Mouse (Mus musculus): Measurements from ENCODE around the gene Rpain. TPM values are rescaled to one million over a fixed set of nuclear protein-coding genes. Genes with fewer than 3 reads are reported as not detected.
A peak's percentile ranks its signal among the peaks of the same experiment; 100 is the strongest.

Gene Rpain
- total RNA-seq, 1 experiment from 2014 or later: 27.0 TPM

- DNase-seq: no peak
These were observed 31.2 kb downstream of the Rpain start for GRCm38 (mm10) chr11:71001167-71001566.

GRCm38 (mm10) chr11:71003611-71004315, 33.8 kb downstream of the Rpain start:
- DNase-seq: no peak

DNA sequence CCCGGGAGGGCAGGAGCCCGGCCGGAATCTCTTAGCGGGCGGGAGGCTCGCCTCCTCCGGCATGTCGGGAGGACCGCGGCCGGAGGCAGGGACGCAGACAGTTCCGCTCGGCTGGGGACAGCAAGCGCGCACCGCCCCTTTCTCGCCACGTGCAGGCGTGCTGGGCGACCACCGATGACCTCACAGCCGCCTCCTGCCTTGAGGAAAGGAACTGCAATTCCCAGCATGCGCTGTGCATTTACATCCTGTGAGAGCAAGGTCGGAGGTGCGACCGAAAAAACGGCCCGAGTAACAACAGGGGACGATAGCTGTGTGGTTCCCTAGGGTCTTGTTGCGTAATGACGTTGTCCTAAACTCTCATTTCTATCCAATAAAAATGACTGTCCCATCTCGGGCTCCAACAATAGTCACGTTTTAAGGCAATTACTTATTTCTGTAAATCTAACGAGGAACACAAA, 34.3 kb downstream of the Rpain start, which contains the start of gene Dhx33:
Gene Dhx33, minus strand, starts transcription at position 122 of the 458 bp plus-strand sequence.
- DNase-seq: peak; percentile 94

DNA sequence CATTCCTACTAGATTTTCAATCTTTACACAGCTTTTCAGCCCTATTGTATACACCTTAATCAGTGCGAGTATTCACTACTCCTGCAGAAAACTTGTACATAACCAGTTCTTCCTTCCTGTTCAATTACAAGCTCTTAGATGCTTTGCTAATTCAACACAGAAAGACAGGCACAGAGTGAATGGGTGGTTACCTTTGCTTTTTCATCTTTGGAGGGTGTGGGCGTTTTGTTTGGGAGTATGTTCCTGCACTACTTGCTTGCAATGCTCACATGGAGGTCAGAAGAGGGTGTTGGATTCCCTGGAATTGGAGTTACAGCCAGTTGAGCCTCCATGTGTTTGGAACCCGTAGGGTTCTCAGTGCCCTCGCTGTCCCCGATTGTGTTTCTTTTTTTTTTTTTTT, 35.0 kb downstream of the Rpain start:
- no peak for DNase-seq

DNA sequence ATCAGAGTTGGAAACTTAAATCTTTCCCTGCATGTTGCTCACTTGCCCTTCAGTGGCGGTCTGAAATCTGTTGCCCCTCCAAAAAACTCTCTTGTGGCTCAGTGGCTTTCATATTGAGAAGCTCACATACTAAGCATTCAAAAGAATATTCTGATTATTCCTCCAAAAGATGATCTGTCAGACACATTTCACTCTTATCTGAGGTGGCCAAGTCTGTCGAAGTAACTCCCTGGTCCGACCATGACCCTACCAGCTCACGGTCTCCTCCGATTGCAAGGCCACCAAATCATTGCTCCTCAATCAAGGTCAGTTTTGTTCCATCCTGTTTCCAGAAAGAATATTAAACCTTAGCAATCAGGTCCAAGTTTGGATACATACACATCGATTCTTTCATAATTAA, 37.0 kb downstream of the Rpain start:
- no peak for DNase-seq

DNA sequence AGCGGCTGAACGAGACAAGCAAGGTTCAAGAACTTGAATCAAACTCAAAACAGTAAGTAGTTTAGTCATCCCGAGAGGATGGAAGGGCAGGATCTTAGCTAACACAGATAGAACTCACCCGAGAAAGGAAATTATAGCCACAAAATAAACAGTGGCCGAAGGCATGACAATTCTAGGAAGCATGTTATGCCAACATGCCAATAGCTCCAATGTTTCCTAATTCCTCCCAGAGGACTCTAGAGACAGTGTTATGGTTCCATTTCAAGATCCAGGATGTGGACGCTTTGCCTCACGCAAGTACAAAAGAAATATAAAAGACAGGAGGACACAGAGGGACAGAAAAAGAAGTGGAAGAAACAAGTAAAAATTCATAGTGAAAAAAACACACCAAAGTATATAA, 37.8 kb downstream of the Rpain start:
- no peak for DNase-seq

DNA sequence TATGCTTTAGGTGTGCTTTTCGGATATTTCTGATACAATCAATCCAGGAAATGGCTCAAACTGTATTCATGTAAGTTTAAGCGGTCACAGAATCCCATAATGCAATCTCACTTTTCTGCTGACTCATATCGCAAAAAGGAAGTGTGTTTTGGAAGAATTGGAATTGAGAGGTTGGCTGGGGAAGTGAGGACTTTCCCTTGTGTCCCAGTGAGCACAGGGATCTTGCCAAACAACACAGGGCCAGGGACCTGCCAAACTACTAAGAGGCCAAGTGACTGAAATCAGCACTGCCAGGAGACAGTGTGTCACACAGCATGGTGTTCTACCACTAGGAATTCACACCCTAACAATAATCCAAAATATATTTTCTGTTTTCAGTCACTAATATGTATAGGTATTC, 38.3 kb downstream of the Rpain start:
- DNase-seq: peak; percentile 16

DNA sequence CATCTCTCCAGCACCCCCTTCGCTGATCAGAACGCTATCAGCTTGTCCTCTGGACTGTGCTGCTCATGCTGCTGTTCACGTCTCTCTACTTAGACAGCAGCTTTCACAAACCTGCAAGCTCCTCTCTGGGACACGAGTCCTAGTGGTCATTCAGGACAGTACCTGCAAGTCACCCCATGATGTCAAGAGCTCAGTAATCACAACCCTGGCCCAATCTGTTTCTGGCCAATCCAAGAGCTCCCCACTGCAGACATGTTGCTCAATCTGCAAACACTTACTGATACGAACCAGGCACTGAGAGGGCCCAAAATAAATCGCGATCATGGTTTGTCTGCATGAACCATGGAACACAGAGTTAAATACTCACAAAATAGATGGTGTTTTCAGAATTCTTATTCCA, 42.7 kb downstream of the Rpain start:
- no peak for DNase-seq

DNA sequence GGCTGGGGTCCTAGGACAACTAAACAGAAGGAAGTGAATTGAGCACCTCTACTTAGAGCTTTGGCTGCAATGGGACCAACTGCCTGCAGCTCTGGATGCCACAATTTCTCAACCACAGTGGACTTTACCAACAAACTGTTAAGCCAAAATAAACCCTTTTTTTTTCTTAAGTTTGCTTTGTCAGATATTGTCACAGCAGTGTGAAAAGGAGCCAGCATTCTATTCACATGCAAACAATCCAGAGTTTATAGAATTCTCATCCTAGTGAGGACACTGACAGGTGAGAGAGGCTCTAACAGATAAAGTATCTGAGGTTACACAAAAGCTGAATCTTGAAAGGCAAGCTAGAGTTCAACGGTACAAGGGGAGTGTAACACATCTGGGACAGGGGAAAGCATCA, 47.0 kb downstream of the Rpain start:
- no peak for DNase-seq

- no peak for DNase-seq
These were observed 48.6 kb downstream of the Rpain start for GRCm38 (mm10) chr11:71018416-71019200.

DNA sequence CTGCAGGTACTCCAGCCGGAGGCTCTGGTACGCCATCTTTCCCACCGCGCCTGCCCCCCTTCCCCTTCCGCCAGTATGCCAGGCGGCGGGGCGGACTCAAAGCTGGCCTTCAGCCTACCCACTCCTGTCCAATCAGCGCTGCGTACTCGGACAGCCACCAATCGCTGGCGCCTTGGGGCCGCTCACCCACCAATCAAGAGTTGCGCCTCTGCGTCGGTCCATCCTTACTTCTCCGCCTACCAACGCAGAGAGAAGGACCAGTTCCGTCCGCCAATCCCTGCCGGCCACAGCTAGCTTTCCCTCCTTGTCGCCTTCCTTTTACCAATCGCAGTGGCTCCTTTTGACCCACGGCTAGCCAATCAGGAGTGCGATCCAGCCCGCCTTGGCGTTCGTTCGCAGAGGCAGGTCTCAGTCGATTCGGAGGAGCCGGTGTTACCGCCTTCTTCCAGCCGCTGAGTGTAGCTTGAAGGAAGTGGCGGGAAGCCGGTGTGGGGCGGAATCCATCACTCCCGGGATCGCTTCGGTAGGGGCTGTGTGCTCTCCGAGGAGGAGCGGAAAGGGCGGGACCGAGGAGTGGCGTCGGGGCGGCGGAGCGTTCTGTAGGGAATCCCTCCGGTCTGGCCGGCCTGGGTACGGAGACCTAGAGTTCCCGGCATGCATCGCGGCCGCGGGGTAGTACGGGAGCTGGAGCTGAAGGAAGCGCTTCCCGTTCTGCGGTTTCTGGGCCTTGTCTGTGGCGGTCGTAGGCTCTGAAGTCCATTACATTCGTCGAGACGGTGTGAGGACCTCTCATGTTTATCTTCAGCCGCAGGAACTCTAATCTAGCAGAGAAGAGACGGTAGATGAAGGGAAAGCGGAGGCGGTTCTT, 49.4 kb downstream of the Rpain start, which contains the start of the genes Mis12 and Derl2:
Gene Mis12, plus strand, starts transcription at position 411 of the 868 bp plus-strand sequence.
Gene Derl2, minus strand, starts transcription at position 641 of the 868 bp plus-strand sequence.
- peak; percentile 97 for DNase-seq

Other genes starting within 250 kb of the Rpain start
- 10.8 and 13.4 TPM in 2 replicates for gene Zfp3, start 206.0 kb upstream of the Rpain start, total RNA-seq (2021)
- 0.79 and 0.90 TPM in 2 replicates for gene Scimp, start 157.6 kb upstream of the Rpain start, total RNA-seq (2021)
- gene Rabep1, start 125.4 kb upstream of the Rpain start, total RNA-seq (2021): 166 and 181 TPM in 2 replicates
- gene Nup88, start 240 bp upstream of the Rpain start, total RNA-seq (2021): 59.6 and 62.3 TPM in 2 replicates
- 190 and 227 TPM in 2 replicates for gene C1qbp, start 12.8 kb downstream of the Rpain start, total RNA-seq (2021)
- gene Dhx33, start 34.2 kb downstream of the Rpain start, total RNA-seq (2021): 30.8 and 35.1 TPM in 2 replicates
- 24.0 and 24.5 TPM in 2 replicates for gene Mis12, start 49.4 kb downstream of the Rpain start, total RNA-seq (2021)
- 75.2 and 95.7 TPM in 2 replicates for gene Derl2, start 49.6 kb downstream of the Rpain start, total RNA-seq (2021)
- gene 6330403K07Rik, start 63.3 kb downstream of the Rpain start, total RNA-seq (2021): 6.9 and 10.4 TPM in 2 replicates
- gene Nlrp1a, start 174.5 kb downstream of the Rpain start, total RNA-seq (2021): 1.5 and 1.7 TPM in 2 replicates